Mouse (Mus musculus): Measurements from ENCODE around the gene Srrm4. TPM values are rescaled to one million over a fixed set of nuclear protein-coding genes. Genes with fewer than 3 reads are reported as not detected.

The Srrm4 gene
- polyA plus RNA-seq, 2 experiments from 2014 or later = 1.00 TPM; not detected in 1

DNA sequence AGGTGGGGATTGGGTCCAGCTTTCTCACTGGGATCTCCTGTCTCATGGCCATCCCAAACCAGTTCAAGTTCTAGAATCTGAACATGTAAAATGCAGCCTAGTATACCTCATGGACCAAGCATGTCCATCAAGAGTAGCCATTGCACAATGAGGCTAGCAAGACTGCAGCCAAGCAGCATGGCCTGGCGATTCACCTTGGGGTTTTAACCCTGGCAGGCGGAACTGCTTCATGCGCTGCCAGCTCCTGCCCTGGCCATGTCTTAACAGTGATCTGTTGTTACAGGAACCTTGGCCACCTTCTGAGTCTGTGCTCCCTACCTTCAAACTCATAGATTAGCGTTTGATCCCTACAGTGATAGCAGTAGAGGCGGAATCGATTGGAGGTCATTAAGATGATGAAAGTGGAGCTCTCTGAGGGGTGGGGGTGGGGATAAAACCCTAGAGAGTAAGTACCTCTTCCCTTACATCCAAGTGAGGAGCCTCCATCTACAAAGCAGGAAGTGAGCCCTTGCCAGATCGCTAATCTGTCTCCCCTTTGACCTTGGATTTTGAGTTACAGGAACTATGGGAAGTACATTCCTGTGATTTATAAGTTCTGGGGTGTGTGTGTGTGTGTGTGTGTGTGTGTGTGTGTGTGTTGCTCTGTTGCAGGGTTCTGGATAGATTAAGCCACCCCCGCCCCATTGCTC lies 191.4 kb downstream of the Srrm4 start:
- ATAC-seq = no peak

DNA sequence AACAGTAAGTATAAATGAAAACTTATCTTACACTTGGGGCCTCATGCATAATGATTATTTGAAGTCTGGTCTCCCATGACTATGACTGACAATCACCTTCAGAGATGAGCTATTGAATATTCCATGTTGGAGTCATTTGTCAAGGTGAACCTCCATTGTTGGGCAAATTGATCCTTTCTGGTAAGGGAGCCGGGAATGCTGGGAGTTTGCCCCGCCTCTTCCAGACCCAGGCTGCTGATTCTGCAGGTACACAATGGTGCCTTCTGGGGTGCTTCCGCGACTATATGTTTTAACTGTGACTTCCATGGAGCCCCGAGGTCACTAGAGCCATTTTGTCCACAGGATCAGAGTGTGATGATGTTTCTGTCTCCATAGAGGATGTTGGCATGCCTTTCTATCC lies 195.5 kb downstream of the Srrm4 start:
- no peak for ATAC-seq

DNA sequence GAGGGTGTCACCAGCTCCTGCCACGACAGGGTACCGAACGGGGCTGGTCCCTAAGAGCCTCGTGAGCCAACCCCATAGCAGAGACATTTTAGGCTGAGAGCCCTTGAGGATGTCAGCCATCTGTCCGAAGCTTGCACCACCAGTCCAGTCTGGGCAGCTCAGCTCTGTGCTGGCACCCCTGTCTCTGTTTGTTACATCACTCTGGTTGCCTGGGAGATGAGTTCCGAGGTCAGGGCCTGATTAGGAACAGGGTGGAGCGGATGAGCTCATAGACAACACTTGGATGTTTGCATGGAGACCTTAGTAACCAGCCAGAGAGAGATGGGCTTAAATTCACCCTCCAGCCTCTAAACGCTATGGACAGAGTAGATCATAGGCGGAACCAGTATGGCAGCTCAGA lies 199.0 kb downstream of the Srrm4 start:
- ATAC-seq = no peak

DNA sequence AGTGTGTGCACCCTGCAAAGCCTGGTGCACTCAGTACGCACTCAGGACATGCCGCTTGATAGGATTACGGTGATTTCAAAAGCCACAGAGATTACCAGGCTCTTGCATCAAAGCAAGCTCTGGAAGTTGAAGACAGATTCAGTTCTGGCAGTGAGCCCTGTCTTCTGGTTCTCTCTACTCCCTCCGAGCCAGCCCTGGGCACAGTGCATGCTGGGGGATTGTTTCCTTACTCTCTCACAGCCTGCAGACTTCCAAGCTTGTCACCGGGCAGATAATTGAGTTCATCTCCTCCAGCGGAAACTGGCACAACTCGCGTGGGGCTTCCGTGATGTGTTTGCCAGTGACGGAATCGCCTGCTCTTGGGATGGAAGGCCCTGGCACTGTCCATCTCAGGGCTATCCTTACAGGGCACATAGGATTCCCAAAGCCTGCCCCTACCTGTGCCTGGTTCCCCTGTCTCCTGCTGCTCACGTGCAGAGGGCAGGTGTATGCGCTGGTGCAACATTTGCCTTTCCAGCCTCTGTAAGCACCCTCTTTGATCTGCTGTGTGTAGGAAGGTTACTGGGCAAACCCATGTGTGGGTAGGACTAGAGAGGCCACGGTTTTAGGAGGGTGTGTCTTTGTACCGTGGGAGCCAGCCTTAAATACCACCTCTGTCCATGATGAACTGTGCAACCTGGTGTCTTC lies 201.6 kb downstream of the Srrm4 start:
- no peak for ATAC-seq

DNA sequence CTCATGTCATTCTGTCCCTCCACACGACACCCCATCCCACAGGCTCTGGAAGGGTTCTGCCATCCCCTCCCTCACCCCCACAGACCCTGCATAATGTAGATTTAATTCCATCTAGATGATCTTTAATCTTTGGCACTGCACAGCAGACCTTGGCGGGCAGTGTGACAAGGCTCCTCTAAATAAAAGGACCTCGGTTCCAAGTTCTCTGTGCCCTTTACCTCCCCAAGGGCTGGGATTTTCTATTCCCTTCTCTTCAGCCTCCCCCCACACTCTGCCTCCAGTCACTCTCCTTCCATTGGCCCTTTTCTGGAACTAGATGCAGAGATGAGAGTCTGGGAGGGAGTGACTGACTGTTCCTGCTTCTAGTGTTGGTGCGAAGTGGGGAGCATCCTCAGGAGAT lies 202.3 kb downstream of the Srrm4 start:
- no peak for ATAC-seq

Other genes with a start within 250 kb of the Srrm4 start
- not detected for gene Hspb8, start 169.0 kb downstream of the Srrm4 start, polyA plus RNA-seq (2017; shearing (Covaris generic))

Data from CD4-positive, CD25-positive, alpha-beta regulatory T cell, adult 4 months (primary cell).